Mouse (Mus musculus) adrenal gland, postnatal 4 days (tissue): ENCODE measurements at regions not wholly inside any gene's neighbourhood (a gene's known extent, or its start where the extent isn't known, plus 50 kb on each side); places are given as distances from the start of the nearest gene placed in this dataset.

Experiments used
- DNase-seq, 2 experiments: peaks; one replicate each; pipeline ENCODE4 v3.0.0; 2021 to 2022; ENCODE audit warnings: low spot score in 2 of 2, mixed read lengths in 2 of 2

DNA sequence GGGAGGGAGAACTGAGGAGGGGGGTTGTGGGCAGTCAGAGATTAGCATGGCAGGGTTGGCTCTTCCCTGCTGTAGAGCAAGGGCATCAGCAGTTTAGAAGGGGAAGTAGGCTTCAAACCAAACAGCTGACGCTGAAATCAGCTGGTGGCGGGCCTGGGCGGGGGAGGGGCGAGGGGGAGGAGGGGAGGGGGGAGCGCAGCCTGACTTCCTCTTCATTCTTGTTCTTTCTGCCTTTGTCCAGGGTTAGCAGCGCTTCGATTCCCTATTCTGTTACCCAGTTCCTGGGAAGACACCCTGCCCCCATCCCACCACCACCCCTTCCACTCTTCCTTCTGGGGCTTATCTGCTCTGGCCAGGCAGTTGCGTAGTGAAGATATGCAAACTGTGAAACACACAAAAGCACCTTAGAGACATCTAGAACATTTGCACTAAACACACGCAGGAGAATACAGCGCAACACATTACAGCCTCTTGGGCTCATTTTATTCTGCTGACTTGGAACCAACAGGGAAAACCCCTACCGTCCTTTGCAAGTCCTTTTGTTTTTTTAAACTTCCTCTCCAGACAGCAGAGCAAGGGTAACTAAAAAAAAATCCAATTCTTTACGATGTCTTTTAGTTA lies 93.3 kb upstream of the Marcks start:
- DNase-seq: no peak

DNA sequence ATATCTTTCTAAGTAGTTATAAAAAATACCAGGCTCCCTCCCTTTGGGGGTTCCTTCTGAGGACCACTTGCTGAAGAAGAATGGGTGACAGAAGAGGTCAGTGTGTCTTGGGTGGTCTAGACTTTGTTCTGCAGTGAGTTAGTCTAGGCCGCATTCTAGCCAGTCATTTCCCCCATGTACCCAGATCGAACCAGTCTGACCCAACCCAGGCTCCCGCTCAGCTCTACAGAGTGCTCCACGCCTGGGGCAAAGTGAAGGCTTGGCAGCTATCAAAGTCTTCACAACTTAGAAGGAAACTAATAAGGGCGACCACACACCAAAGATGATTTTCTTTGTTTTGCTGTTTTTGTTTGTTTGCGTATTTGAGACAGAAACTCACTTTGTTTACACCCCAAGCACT lies 92.4 kb upstream of the Marcks start:
- no peak for DNase-seq

DNA sequence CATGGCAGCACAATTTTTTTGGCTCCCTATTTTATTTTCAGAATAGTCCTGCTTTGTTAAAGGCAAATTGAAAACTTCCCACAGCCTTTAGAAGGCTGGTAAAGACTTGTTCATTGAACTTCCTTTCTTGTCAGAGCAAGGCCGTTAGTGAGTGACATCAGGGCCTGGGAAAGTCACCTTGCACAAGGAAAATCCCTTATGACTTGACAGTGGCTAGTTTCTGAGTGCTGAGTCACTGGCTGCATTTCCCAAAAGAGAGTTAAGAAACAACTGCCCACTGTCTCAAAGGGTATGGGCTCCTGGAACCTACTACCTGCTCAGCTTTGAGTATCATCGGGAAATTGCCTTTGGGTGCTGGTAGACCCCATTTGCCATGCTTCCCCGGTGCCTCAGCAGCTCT lies 89.2 kb upstream of the Marcks start:
- DNase-seq: no peak

DNA sequence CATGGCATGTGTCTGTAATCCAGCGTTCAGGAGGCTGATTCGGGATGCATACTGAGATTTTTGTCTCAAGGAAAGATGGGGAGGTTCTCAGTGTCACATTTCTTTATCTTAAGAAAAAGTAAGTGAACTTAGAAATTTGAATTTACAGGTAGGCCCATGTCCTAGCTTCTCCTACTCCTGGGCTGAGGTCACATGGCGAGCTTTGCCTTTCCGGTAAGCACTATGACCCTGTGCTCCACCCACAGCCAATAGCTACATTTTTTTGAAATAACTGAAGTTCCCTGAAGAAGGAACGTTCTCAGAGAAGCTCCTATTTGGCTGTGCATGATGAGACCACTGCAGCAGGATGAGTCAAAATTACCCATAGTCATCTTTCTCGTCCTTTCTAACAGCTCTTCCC lies 83.0 kb upstream of the Marcks start:
- no peak for DNase-seq

DNA sequence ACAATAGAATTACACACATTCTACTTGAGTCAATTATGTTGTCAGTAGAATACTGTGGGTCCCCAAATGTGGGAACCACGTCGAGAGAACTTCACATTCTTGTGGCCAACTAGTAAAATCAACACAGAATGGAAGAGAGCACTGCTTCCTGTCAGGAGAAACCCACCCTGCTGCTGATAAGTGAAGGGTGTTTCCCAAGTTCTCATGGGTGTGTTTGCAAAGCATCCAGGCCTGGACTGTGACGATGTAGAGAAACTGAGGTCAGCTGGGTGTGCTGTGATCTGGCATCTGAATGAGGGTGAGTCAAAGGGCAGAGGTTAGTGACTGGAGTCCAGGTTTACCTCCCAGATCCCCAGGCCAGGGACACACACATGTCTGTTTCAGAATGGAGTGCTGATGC lies 81.7 kb upstream of the Marcks start:
- DNase-seq: no peak

DNA sequence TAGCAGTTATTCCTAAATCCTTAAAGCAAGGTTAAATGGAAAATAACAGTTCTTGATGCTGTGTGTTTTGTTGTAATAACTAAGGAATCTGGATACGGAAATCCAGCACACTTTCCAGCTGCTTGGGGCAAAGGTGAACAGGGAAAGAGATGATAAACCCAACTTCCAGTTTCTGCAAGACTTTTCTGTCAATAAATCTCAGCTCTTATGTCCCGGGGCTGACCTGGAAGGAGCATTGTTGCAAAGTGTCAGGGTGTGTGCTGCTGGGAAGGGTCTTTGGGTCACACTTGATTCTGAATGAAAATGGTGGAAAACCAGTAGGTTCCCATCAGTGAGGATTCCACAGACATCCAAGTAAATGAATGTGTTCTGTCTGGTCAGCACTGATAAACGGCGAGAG lies 81.2 kb upstream of the Marcks start:
- DNase-seq: no peak

DNA sequence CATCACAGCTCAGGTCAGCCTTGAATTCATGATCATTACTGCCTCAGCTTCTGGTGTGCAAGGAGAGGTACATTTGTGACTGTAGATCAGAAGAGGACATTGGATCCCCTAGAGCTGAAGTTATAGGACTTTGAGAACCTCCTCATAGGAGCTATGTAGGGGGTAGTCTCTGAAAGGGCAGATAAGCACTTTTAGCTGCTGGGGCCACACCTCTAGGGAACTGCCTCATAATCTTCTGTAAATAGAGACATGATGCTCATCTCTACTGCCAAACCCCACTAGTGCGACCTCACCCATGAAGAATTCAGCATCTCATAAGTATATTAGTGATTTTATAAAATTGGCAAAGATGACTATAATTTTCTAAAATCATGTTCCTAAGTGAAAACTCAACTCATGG lies 80.7 kb upstream of the Marcks start:
- DNase-seq: no peak

DNA sequence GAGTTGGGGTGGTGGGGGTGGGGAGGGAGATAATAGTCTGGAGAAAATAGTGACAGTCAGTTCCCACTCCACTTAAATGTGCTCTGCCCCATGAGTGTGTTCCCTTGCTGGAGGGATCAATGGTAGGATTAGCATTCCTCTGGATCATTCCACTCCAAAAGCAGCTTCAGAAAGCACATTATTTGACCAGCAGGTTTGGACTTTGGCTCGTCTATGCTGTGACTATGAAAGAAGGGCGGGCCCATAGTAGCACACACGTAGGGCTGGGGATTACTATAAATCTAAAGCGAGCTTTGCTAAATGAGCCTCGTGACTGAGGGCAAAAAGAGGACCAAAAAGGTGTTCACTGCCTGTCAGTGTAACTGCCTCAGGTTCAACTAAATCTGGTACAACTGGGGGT lies 75.9 kb upstream of the Marcks start:
- no peak for DNase-seq

DNA sequence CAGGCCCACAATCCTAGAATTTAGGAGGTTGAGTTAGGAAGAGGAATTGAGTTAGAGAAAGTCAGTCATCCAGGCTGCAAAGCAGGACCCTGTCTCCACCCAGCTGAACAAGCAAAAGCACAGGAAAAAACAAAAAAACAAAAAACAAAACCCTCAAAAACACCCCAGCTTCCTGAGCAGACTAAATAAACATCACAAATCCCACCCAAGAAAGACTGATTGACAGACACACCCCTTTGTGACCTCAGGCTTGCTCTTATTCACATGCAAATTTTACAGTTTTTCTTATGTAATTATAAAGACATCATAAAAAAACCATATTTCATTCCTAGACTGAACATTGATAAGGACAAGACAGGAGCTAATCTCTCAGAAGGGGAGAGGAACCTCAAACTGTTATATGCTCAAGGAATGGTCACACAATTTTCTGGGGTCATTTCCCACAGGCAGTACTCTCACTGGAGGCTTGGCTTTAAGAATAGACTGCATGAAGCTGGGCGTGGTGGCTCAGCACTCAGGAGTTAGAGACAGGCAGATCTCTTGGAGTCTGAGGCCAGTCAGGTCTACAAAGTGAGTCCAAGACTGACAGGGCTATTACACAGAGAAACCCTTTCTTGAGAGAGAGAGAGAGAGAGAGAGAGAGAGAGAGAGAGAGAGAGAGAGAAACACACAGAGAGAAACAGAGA lies 73.8 kb upstream of the Marcks start:
- DNase-seq: no peak

DNA sequence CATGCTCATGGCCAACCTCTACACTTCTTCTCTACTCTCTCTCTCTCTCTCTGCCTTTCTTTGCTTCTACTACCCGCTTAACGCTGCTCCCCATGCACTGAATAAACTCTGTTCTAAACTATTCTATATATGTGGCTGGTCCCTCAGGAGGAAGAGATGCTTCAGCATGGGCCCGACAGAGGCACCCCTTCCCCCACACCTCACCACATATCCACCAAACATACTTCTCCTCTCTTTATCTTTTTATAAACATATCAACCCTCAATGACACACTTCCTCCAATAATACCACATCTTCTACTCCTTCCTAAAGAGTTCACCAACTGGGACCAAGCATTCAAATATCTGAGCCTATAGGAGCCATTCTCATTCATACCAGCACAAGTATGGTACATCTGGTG lies 72.6 kb upstream of the Marcks start:
- DNase-seq: no peak

DNA sequence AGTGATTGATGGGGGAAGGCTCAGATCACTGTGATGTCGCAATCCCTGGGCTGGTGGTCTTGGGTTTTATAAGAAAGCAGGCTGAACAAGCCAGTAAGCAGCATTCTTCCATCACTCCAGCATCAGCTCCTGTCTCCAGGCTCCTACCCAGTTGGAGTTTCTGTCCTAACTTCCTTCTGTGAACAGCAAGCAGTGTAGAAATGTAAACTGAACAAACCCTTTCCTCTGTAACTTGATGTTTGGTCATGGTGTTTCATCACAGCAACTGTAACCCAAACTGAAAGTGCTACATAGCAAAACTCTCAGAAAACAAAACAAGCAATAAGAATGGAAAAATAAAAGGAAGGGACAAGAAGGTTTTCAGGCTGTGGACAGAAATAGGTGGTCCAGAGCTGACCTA lies 71.5 kb upstream of the Marcks start:
- DNase-seq: no peak

DNA sequence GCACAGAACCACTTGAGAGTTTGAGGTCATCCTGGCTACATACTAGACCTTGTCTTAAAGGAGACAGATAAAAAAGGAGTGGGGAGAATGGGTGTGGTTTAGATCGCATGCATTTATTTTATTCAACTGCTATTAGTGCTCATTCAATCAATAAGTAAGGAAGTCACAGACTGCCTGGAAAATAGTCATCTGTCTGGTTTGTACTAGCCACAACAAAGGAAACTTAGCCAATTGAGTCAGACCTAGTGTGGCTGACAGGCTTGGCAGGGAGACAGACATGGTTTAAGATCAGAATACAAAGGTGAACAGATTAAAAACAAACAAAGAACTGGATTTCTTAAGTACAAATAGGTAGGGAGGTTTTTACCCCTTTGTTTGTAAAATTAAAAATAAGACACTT lies 68.3 kb upstream of the Marcks start:
- no peak for DNase-seq

DNA sequence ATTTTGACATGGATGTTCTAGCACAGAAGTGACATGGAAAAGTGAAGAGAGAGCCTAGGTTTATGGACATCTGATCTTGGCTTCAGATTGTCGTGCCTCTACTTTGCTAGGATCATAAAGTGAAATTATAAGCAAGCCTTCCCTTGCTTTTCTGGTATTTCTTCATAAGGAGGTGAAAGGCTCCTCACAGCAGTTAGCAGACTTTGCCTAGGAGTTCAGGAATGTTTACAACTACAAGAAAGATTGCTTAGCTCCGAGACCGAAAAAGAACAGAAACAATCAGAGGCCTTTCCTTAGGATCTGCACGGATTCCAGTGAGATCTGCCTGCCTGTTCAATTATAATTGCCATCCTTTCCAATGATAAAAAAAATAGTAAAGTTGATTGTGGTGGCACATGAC lies 67.8 kb upstream of the Marcks start:
- DNase-seq: no peak

DNA sequence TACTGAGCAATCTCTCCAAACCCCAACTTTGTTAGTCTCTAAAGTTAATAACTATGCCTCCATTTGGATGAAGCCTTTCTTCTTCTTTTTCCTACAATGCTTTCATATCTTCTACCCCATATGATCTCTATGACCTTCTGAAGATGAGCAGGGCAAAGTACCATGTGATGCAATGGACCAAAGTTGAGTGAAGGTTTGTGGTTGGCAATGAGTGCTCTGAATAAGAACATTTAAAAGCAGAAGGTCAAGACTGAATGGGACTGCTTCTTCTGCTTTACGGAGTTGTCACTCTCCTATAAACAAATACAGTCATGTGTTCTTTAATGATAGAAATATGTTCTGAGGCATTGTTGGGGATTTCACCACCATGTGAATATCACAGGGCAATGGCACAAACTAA lies 65.0 kb upstream of the Marcks start:
- DNase-seq: no peak

DNA sequence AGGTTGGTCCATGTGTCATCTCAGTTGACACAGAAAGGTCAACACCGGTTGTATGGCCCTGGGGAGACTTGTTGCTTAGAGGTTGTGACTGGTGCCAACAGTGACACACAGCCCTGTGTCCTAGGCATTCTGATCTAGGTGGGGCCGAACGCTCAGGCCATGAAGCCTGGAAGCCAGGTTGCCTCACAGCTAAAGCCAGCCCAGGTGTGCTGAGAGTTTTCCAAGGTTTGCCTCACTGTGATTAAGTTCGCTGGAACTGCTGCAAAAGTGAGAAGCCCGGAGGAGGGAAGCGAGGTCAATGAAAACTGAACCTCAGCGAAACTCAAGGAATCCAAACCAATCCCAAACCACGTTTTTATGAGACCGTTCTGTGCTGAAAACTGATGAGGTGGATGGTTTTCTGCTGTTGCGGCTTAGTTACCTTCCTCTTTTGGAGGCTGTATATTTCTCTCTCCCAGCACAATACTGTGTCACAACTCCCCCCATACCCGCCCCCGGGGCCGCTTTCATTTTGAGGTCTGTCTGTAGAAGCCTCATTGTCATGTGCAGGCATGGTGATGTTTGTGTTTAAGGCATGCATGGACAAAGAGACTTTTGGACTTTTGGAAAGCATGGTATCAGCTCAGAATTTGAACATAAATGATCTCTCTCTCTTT lies 56.2 kb upstream of the Marcks start:
- DNase-seq: no peak

DNA sequence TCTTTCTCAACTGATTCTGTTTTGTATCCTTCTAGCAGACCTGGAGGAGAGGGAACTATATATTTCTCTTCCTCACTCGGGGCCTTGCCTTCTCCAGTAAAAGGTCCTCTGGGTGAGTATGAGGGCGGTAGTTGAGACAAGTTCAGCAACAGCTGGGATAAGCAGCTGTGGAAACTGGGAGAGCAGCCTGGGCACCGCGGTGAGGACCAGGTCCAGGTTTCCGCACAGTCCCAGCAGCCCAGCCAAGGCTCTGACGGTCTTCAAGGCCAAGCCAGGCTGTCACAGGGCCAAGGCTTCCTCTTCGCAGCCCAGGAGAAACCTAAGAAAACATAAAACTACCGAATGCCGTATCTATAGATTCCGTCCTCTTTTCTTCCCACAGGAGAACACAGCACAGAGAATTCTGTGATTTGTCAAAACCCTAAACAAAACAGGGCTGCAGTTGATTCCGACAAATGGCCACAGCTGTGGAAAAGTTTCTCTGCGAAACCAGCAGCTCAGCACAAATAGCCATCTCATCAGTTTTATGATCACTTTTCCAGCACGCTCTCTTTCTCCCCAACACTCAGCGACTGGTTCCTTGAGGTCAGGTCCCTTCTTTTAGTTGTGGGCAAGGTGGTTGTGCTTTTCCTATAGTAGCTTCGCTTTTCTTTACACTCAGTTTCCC lies 55.5 kb upstream of the Marcks start:
- DNase-seq: no peak

DNA sequence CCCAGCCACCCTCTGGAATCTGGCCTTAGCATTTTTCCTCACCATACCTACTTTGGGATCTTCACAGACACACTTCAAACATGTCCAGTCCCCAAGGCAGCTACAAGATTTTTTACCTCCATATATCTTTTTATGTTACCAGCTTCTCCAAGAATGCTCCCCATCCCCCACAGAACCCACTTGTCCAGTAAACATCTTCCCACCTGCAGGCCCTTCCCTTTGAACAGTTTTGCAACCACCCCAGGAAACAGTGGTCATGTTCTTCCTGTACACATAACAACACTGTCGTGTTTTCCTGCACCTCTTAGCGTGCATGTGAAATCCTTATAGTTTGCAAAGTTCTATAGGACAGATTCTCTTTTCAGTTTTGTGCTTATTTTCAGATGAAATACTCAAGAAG lies 53.9 kb upstream of the Marcks start:
- DNase-seq: no peak

DNA sequence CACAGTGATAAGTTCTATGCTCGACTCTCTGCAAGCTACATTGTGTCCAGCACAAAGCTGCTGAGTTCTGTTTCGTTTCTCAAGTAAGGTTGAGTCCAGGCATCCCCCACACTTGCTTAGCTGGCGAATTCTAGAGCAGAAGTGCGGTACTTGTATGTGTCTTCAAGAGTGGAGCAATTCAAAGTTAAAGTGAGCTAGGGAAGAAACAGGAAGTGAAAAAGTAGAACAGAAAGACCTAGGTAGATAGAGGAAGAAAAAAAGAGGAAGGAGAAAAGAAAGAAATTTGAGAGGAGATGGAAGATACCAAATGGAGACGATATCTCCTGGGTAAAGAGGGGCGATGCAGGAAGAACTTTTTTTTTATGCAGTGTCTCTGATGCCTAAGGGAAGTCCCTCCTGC lies 51.4 kb upstream of the Marcks start:
- DNase-seq: no peak
